Mouse (Mus musculus) forebrain, postnatal 0 days (tissue): ENCODE measurements at regions not wholly inside any gene's neighbourhood (a gene's known extent, or its start where the extent isn't known, plus 50 kb on each side); places are given as distances from the start of the nearest gene placed in this dataset.

Source experiments
- ATAC-seq: fragments of 200-750 bp; cut with Nextera tagmentation; 2 replicates; pipeline ENCODE4 v1.8.0; 2017; ENCODE audit warnings: mild to moderate bottlenecking, moderate library complexity
- DNase-seq: peaks from one replicate; pipeline ENCODE4 v3.0.0-alpha.2; 2015
- H3K27ac ChIP-seq: fragments of 300-500 bp; sonication (generic); 2 replicates; pipeline ENCODE4 v1.5.1; 2014; ENCODE audit warnings: low read depth, mild to moderate bottlenecking, antibody characterized with exemption, low read length, moderate library complexity, mixed read lengths
- H3K27me3 ChIP-seq: fragments of 300-500 bp; sonication (generic); 2 replicates; pipeline ENCODE4 v1.6.1; 2014; ENCODE audit warnings: mild to moderate bottlenecking, low read length, mixed read lengths; ENCODE audit not compliant: insufficient read depth
- H3K36me3 ChIP-seq: fragments of 300-500 bp; sonication (generic); 2 replicates; pipeline ENCODE4 v1.6.1; 2014; ENCODE audit warnings: mild to moderate bottlenecking, moderate library complexity; ENCODE audit not compliant: insufficient read depth
- H3K4me1 ChIP-seq: fragments of 300-500 bp; sonication (generic); 2 replicates; pipeline ENCODE4 v1.6.1; 2014; ENCODE audit warnings: antibody characterized with exemption; ENCODE audit not compliant: insufficient read depth
- H3K4me2 ChIP-seq: fragments of 300-500 bp; sonication (generic); 2 replicates; pipeline ENCODE4 v1.6.1; 2014; ENCODE audit warnings: low read depth, mild to moderate bottlenecking, moderate library complexity
- H3K4me3 ChIP-seq: fragments of 300-500 bp; sonication (generic); 2 replicates; pipeline ENCODE4 v1.5.1; 2014; ENCODE audit warnings: low read depth, low read length, mixed read lengths
- H3K9ac ChIP-seq: fragments of 300-500 bp; sonication (generic); 2 replicates; pipeline ENCODE4 v1.6.1; 2014; ENCODE audit warnings: mild to moderate bottlenecking
- H3K9me3 ChIP-seq: fragments of 300-500 bp; sonication (generic); 2 replicates; pipeline ENCODE4 v1.6.1; 2016; ENCODE audit warnings: low read length
- CTCF ChIP-seq: sonication (generic); IDR thresholded peaks from 2 replicates; pipeline ENCODE4 v1.5.1; 2016; ENCODE audit warnings: antibody characterized with exemption, control low read depth, low read depth
- WGBS: fragments of 180-500 bp; shearing (Covaris S2); extraction: QIAGEN DNeasy Blood & Tissue Kit; methylation state at CpG from one replicate; pipeline ENCODE4 v1.1.7; 2014; 5-methylcytosine and 5-hydroxymethylcytosine counted together

GRCm38 (mm10) chr2:179099783-179100182 lies 342.4 kb upstream of the Cdh4 start:
- ATAC-seq (no peak), DNase-seq (no peak)
- H3K27ac ChIP-seq = no peak overlapping the region
- TF ChIP-seq CTCF = no peak
- H3K9ac ChIP-seq = no peak overlapping the region
- no peaks in the 10 kb centered on the region for H3K4me1 ChIP-seq
- no peaks in the 10 kb centered on the region for H3K9me3 ChIP-seq
- H3K4me3 ChIP-seq = no peak overlapping the region
- no peak overlapping the region for H3K4me2 ChIP-seq
- H3K27me3 ChIP-seq = no peaks in the 10 kb centered on the region
- WGBS = 88% methylated on average over 1 of the region's 1 CpGs
- H3K36me3 ChIP-seq = no peaks in the 10 kb centered on the region

- no peaks in the 10 kb centered on the region for H3K27me3 ChIP-seq
- H3K4me2 ChIP-seq = no peak overlapping the region
- no peak for DNase-seq
- WGBS = 87% methylated on average over 1 of the region's 1 CpGs
- H3K27ac ChIP-seq = no peak overlapping the region
- H3K4me3 ChIP-seq = no peak overlapping the region
- H3K9me3 ChIP-seq = no peaks in the 10 kb centered on the region
- TF ChIP-seq CTCF = no peak
- H3K36me3 ChIP-seq = no peaks in the 10 kb centered on the region
- no peak for ATAC-seq
- no peaks in the 10 kb centered on the region for H3K4me1 ChIP-seq
- no peak overlapping the region for H3K9ac ChIP-seq
Measured at GRCm38 (mm10) chr2:179103114-179103513, 339.1 kb upstream of the Cdh4 start.

- Histone ChIP-seq H3K4me2 (no peak overlapping the region), H3K27ac (no peak overlapping the region), H3K4me1 (no peaks in the 10 kb centered on the region; the same call in 1 of the 2 replicates), H3K4me3 (no peak overlapping the region), H3K9ac (no peak overlapping the region), H3K9me3 (no peaks in the 10 kb centered on the region), H3K36me3 (no peaks in the 10 kb centered on the region), H3K27me3 (no peaks in the 10 kb centered on the region)
- no peak for ATAC-seq
- no peak for DNase-seq
- TF ChIP-seq CTCF = no peak
- WGBS = 48% methylated on average over 5 of the region's 5 CpGs
Measured at GRCm38 (mm10) chr2:179112951-179113350, 329.3 kb upstream of the Cdh4 start.

GRCm38 (mm10) chr2:179128018-179128417 lies 314.2 kb upstream of the Cdh4 start:
- 85% methylated on average over 3 of the region's 3 CpGs for WGBS
- Histone ChIP-seq H3K4me2 (no peak overlapping the region), H3K9ac (no peak overlapping the region), H3K9me3 (no peaks in the 10 kb centered on the region), H3K36me3 (no peaks in the 10 kb centered on the region), H3K4me1 (no peaks in the 10 kb centered on the region), H3K27ac (no peak overlapping the region), H3K4me3 (no peak overlapping the region), H3K27me3 (no peaks in the 10 kb centered on the region)
- no peak for TF ChIP-seq CTCF
- ATAC-seq (no peak), DNase-seq (no peak)

GRCm38 (mm10) chr2:179128432-179128831 lies 313.8 kb upstream of the Cdh4 start:
- Histone ChIP-seq H3K4me2 (no peak overlapping the region), H3K4me1 (no peaks in the 10 kb centered on the region), H3K9me3 (no peaks in the 10 kb centered on the region), H3K4me3 (no peak overlapping the region), H3K9ac (no peak overlapping the region), H3K27me3 (no peaks in the 10 kb centered on the region), H3K36me3 (no peaks in the 10 kb centered on the region), H3K27ac (no peak overlapping the region)
- DNase-seq = no peak
- no peak for ATAC-seq
- 90% methylated on average over 5 of the region's 5 CpGs for WGBS
- TF ChIP-seq CTCF = no peak

- DNase-seq (no peak), ATAC-seq (no peak)
- Histone ChIP-seq H3K9me3 (no peaks in the 10 kb centered on the region), H3K4me3 (no peak overlapping the region), H3K36me3 (no peaks in the 10 kb centered on the region), H3K9ac (no peak overlapping the region), H3K4me2 (no peak overlapping the region), H3K27me3 (no peaks in the 10 kb centered on the region), H3K4me1 (no peaks in the 10 kb centered on the region), H3K27ac (no peak overlapping the region)
- 80% methylated on average over 5 of the region's 5 CpGs for WGBS
- no peak for TF ChIP-seq CTCF
Measured at GRCm38 (mm10) chr2:179131004-179131403, 311.2 kb upstream of the Cdh4 start.

- 62% methylated on average over 8 of the region's 8 CpGs for WGBS
- H3K9me3 ChIP-seq = no peaks in the 10 kb centered on the region
- no peaks in the 10 kb centered on the region for H3K36me3 ChIP-seq
- no peak for TF ChIP-seq CTCF
- H3K27me3 ChIP-seq = no peaks in the 10 kb centered on the region
- no peak for DNase-seq
- H3K4me2 ChIP-seq = no peak overlapping the region
- H3K4me1 ChIP-seq = no peaks in the 10 kb centered on the region
- H3K27ac ChIP-seq = no peak overlapping the region
- H3K4me3 ChIP-seq = no peak overlapping the region
- no peak overlapping the region for H3K9ac ChIP-seq
- peak; percentile 40; the same call in 1 of the 2 replicates for ATAC-seq
Measured at GRCm38 (mm10) chr2:179142313-179142712, 299.9 kb upstream of the Cdh4 start.

- TF ChIP-seq CTCF = no peak
- H3K9me3 ChIP-seq = no peaks in the 10 kb centered on the region
- ATAC-seq (no peak), DNase-seq (no peak)
- no peak overlapping the region for H3K4me3 ChIP-seq
- no peak overlapping the region for H3K4me2 ChIP-seq
- no peaks in the 10 kb centered on the region for H3K4me1 ChIP-seq
- no peak overlapping the region for H3K27ac ChIP-seq
- WGBS = 68% methylated on average over 2 of the region's 2 CpGs
- H3K9ac ChIP-seq = no peak overlapping the region
- H3K36me3 ChIP-seq = no peaks in the 10 kb centered on the region
- H3K27me3 ChIP-seq = no peaks in the 10 kb centered on the region
Measured at GRCm38 (mm10) chr2:179145726-179146125, 296.5 kb upstream of the Cdh4 start.
